Mouse (Mus musculus) lung, postnatal 14 days (tissue): ENCODE measurements around the gene Stx1b.
"Not testable (repeated sequence)": the region's sequence is repeated elsewhere in the genome, so short reads cannot be mapped to it uniquely, and the experiment has no call there.

ENCODE experiments used
- DNase-seq: peaks from one replicate; pipeline ENCODE4 v3.0.0; 2021

Gene Stx1b

GRCm38 (mm10) chr7:127775837-127776236, 48.5 kb downstream of the Stx1b start:
- DNase-seq, result not testable (repeated sequence)

- peak; percentile 73 for DNase-seq
Measured at GRCm38 (mm10) chr7:127773664-127774384, 50.5 kb downstream of the Stx1b start.

- DNase-seq, result no peak
Measured at GRCm38 (mm10) chr7:127772557-127772956, 51.8 kb downstream of the Stx1b start.

- DNase-seq, result no peak
Measured at GRCm38 (mm10) chr7:127772080-127772479, 52.3 kb downstream of the Stx1b start.

GRCm38 (mm10) chr7:127771262-127771661, 53.1 kb downstream of the Stx1b start:
- no peak for DNase-seq

GRCm38 (mm10) chr7:127770039-127770905, 54.1 kb downstream of the Stx1b start:
- no peak for DNase-seq

- peak; percentile 90 for DNase-seq
Measured at GRCm38 (mm10) chr7:127769651-127770038, 54.7 kb downstream of the Stx1b start, which contains the start of gene Orai3. Orai3 (plus strand) TSS chr7:127769815.

GRCm38 (mm10) chr7:127768997-127769593, 55.3 kb downstream of the Stx1b start:
- peak; percentile 95 for DNase-seq

- DNase-seq, result no peak
Measured at GRCm38 (mm10) chr7:127768346-127768996, 55.9 kb downstream of the Stx1b start.

GRCm38 (mm10) chr7:127767671-127768345, 56.5 kb downstream of the Stx1b start:
- DNase-seq, result no peak

GRCm38 (mm10) chr7:127766851-127767609, 57.3 kb downstream of the Stx1b start:
- no peak for DNase-seq

- no peak for DNase-seq
Measured at GRCm38 (mm10) chr7:127765756-127766155, 58.6 kb downstream of the Stx1b start.

- no peak for DNase-seq
Measured at GRCm38 (mm10) chr7:127763642-127764041, 60.7 kb downstream of the Stx1b start.

- DNase-seq, result peak; percentile 82
Measured at GRCm38 (mm10) chr7:127761026-127761425, 63.3 kb downstream of the Stx1b start.

- no peak for DNase-seq
Measured at GRCm38 (mm10) chr7:127760478-127760877, 63.9 kb downstream of the Stx1b start.

- no peak for DNase-seq
Measured at GRCm38 (mm10) chr7:127759716-127760115, 64.6 kb downstream of the Stx1b start.
